Mouse (Mus musculus) intestine, postnatal 0 days (tissue): Measurements from ENCODE around the gene Parn. TPM values are rescaled to one million over a fixed set of nuclear protein-coding genes. Genes with fewer than 3 reads are reported as not detected.

ENCODE experiments used
- ATAC-seq: fragments of 200-750 bp; cut with Nextera tagmentation; 2 replicates; pipeline ENCODE4 v1.8.0; 2017; ENCODE audit warnings: mild to moderate bottlenecking, moderate TSS enrichment, moderate library complexity
- H3K27ac ChIP-seq: fragments of 300-500 bp; sonication (generic); 2 replicates; pipeline ENCODE4 v1.5.1; 2014; ENCODE audit warnings: mild to moderate bottlenecking, low read depth, low read length, moderate library complexity
- H3K27me3 ChIP-seq: fragments of 300-500 bp; sonication (generic); replicated peaks from 2 replicates; pipeline ENCODE4 v1.6.1; 2014; ENCODE audit warnings: low read length, mixed read lengths; ENCODE audit not compliant: control insufficient read depth, insufficient read depth
- H3K36me3 ChIP-seq: fragments of 300-500 bp; sonication (generic); 2 replicates; pipeline ENCODE4 v1.6.1; 2014; ENCODE audit warnings: mild to moderate bottlenecking, moderate library complexity; ENCODE audit not compliant: control insufficient read depth, insufficient read depth
- H3K4me1 ChIP-seq: fragments of 300-500 bp; sonication (generic); replicated peaks from 2 replicates; pipeline ENCODE4 v1.6.1; 2014; ENCODE audit warnings: antibody characterized with exemption, low read length, mixed read lengths; ENCODE audit not compliant: control insufficient read depth, insufficient read depth
- H3K4me2 ChIP-seq: fragments of 300-500 bp; sonication (generic); replicated peaks from 2 replicates; pipeline ENCODE4 v1.6.1; 2014; ENCODE audit warnings: low read depth, mild to moderate bottlenecking, moderate library complexity
- H3K4me3 ChIP-seq: fragments of 300-500 bp; sonication (generic); 2 replicates; pipeline ENCODE4 v1.5.1; 2014; ENCODE audit warnings: low read depth, low read length
- H3K9ac ChIP-seq: fragments of 300-500 bp; sonication (generic); 2 replicates; pipeline ENCODE4 v1.6.1; 2014; ENCODE audit warnings: mild to moderate bottlenecking, low read depth, low read length
- H3K9me3 ChIP-seq: fragments of 300-500 bp; sonication (generic); 2 replicates; pipeline ENCODE4 v1.6.1; 2016; ENCODE audit warnings: mixed run types; ENCODE audit not compliant: control insufficient read depth
- CTCF ChIP-seq: sonication (generic); IDR thresholded peaks from 2 replicates; pipeline ENCODE4 v1.5.1; 2016; ENCODE audit warnings: low read depth, mild to moderate bottlenecking, control low read depth, antibody characterized with exemption, moderate library complexity
- WGBS: fragments of 180-500 bp; shearing (Covaris S2); extraction: QIAGEN DNeasy Blood & Tissue Kit; methylation state at CpG from one replicate; pipeline ENCODE4 v1.1.7; 2014; 5-methylcytosine and 5-hydroxymethylcytosine counted together
- polyA plus RNA-seq: library from polyadenylated mRNA; unstranded; fragments of >200 nt; fragmentation: Nextera tagmentation; extraction: Ambion mirVana; gene quantifications from 2 replicates; pipeline ENCODE4 v1.2.1, GENCODE M21; 2015

Gene Parn
- polyA plus RNA-seq, 1 experiment from 2014 or later = 15.4 TPM

DNA sequence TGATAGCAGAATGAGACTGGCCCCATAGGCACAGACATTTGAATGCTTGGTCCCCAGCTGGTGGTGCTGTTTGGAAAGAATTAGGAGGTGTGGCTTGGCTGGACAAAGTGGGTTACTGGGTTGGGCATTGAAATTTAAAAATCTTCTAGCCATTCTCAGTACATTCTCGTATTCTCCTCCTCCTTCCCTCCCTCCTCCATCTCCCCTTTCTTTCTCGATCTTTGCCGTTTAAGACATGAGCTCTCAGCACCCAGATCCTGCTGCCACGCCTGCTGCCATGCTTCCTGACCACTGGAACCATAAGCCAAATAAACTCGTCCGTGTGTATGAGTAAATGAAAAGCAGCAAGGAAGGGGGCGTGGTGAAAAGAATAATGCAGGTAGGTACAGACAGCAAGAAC lies 111.5 kb downstream of the Parn start:
- 87% methylated on average over 7 of the region's 7 CpGs for WGBS
- H3K4me2 ChIP-seq = no peak overlapping the region
- H3K4me3 ChIP-seq = no peak overlapping the region
- TF ChIP-seq CTCF = no peak
- no peaks in the 10 kb centered on the region for H3K4me1 ChIP-seq
- H3K9me3 ChIP-seq = no peaks in the 10 kb centered on the region
- H3K27me3 ChIP-seq = no peaks in the 10 kb centered on the region
- H3K27ac ChIP-seq = no peak overlapping the region
- 0 out of 2 replicates have a peak, but pooled peaks cover 4% of the 10 kb centered on the region for H3K36me3 ChIP-seq
- no peak overlapping the region for H3K9ac ChIP-seq
- ATAC-seq = no peak

- WGBS = 83% methylated on average over 3 of the region's 3 CpGs
- no peak overlapping the region for H3K4me3 ChIP-seq
- no peak for ATAC-seq
- TF ChIP-seq CTCF = no peak
- no peak overlapping the region for H3K27ac ChIP-seq
- peaks cover 7% of the 10 kb centered on the region; the same call in 1 of the 2 replicates for H3K9me3 ChIP-seq
- H3K36me3 ChIP-seq = peaks cover 17% of the 10 kb centered on the region
- no peak overlapping the region for H3K4me2 ChIP-seq
- H3K9ac ChIP-seq = no peak overlapping the region
- no peaks in the 10 kb centered on the region for H3K4me1 ChIP-seq
- no peaks in the 10 kb centered on the region for H3K27me3 ChIP-seq
These were observed 117.3 kb downstream of the Parn start for GRCm38 (mm10) chr16:13550667-13551066.

DNA sequence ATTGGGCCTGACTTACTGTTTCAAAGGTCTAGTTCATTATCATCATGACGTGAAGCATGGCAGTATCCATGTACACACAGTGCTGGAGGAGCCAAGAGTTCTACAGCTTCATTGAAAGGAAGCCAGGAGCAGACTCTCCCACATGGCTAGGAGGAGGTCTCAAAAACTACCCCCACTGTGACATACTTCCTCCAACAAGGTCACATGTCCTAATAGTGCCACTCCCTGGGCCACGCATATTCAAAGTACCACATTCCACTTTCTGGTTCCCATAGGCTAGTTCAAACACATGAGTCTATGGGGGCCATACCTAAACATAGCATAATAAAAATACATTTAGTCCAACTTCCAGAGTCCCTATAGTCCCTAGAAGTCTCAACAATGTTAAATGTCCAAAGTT lies 118.0 kb downstream of the Parn start:
- TF ChIP-seq CTCF = no peak

GRCm38 (mm10) chr16:13541816-13542215 lies 126.2 kb downstream of the Parn start:
- Histone ChIP-seq H3K4me1 (0 out of 2 replicates have a peak, but pooled peaks cover 6% of the 10 kb centered on the region), H3K9me3 (peaks cover 13% of the 10 kb centered on the region; the same call in 1 of the 2 replicates), H3K9ac (no peak overlapping the region), H3K27ac (no peak overlapping the region), H3K4me3 (no peak overlapping the region), H3K27me3 (no peaks in the 10 kb centered on the region), H3K36me3 (peaks cover 14% of the 10 kb centered on the region), H3K4me2 (no peak overlapping the region)
- ATAC-seq = no peak
- no peak for TF ChIP-seq CTCF
- WGBS = 80% methylated on average over 4 of the region's 4 CpGs

More for the DNA sequence above, 118.0 kb downstream of the Parn start:
- H3K36me3 ChIP-seq = peaks cover 17% of the 10 kb centered on the region
- no peak for ATAC-seq
- H3K27me3 ChIP-seq = no peaks in the 10 kb centered on the region
- H3K4me2 ChIP-seq = no peak overlapping the region
- no peak overlapping the region for H3K27ac ChIP-seq
- H3K4me3 ChIP-seq = no peak overlapping the region
- H3K4me1 ChIP-seq = no peaks in the 10 kb centered on the region
- H3K9me3 ChIP-seq = peaks cover 11% of the 10 kb centered on the region; the same call in 1 of the 2 replicates
- 77% methylated on average over 2 of the region's 2 CpGs for WGBS
- H3K9ac ChIP-seq = no peak overlapping the region

DNA sequence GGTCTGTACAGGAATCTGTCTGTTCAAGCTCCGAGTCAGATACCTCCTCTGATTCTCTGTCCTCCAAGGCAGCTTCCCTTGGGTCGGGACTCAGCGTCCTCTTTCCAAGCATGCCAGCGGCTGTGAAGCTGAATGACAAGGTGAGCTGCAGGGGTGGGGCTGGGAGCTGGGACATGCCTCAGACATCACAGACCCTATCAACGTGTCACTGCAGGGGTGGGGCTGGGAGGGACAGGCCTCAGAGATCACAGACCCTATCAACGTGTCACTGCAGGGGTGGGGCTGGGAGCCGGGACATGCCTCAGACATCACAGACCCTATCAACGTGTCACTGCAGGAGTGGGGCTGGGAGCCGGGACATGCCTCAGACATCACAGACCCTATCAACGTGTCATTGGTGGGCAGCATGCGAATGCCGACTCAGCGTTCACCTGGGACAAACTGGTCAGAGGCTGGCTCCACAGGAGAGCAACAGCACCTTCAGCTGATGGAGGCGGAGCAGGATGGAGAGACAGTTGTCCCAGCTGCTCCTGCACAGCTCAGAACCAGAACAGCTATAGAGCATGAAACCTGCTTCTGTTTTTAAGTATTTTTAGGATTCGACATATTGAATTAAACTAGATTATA lies 126.7 kb downstream of the Parn start:
- H3K27ac ChIP-seq = no peak overlapping the region
- peaks cover 7% of the 10 kb centered on the region; the same call in 1 of the 2 replicates for H3K9me3 ChIP-seq
- WGBS = 69% methylated on average over 15 of the region's 15 CpGs
- H3K4me1 ChIP-seq = 0 out of 2 replicates have a peak, but pooled peaks cover 6% of the 10 kb centered on the region
- no peak overlapping the region for H3K4me3 ChIP-seq
- no peak overlapping the region for H3K9ac ChIP-seq
- no peak for ATAC-seq
- H3K4me2 ChIP-seq = no peak overlapping the region
- H3K36me3 ChIP-seq = peaks cover 13% of the 10 kb centered on the region
- H3K27me3 ChIP-seq = no peaks in the 10 kb centered on the region
- no peak for TF ChIP-seq CTCF

- 0 out of 2 replicates have a peak, but pooled peaks cover 6% of the 10 kb centered on the region for H3K4me1 ChIP-seq
- TF ChIP-seq CTCF = no peak
- H3K4me3 ChIP-seq = no peak overlapping the region
- peaks cover 9% of the 10 kb centered on the region for H3K36me3 ChIP-seq
- H3K9ac ChIP-seq = no peak overlapping the region
- no peak overlapping the region for H3K4me2 ChIP-seq
- WGBS = 83% methylated on average over 9 of the region's 9 CpGs
- H3K27ac ChIP-seq = peak overlapping the region; percentile 30; the same call in 1 of the 2 replicates
- H3K27me3 ChIP-seq = no peaks in the 10 kb centered on the region
- no peak; the same call in 1 of the 2 replicates for ATAC-seq
- no peaks in the 10 kb centered on the region for H3K9me3 ChIP-seq
These were observed 128.9 kb downstream of the Parn start for GRCm38 (mm10) chr16:13538933-13539648.
